Mouse (Mus musculus) lung, postnatal 36 days (tissue): ENCODE results near the gene Slc25a34.

ENCODE experiments used
- DNase-seq: peaks from one replicate; pipeline ENCODE4 v3.0.0; 2022; ENCODE audit warnings: mixed read lengths

Slc25a34 gene

GRCm38 (mm10) chr4:141578833-141579232 is 44.8 kb downstream of the Slc25a34 start:
- DNase-seq: no peak

GRCm38 (mm10) chr4:141576877-141577276 is 46.7 kb downstream of the Slc25a34 start:
- no peak for DNase-seq

DNA sequence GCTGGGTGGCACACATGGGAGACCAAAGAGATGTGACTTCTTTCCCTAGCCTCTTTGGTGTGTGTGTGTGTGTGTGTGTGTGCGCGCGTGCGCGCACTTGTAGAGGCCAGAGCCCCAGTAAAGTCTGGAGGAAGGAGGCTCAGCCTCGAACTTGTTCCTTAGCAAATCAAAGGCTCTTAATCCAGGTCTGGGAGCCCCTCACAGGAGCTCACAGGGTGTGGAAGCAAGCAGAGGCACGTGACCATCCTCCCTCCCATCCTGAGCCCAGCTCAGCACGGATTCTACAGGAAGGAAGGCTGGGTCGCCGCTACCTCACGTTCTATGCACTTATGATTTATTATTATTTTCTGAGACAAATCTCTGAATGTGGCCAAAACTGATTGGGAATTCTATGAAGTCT is 47.2 kb downstream of the Slc25a34 start:
- DNase-seq: no peak

- peak; percentile 92 for DNase-seq
Measured at GRCm38 (mm10) chr4:141574789-141575702, 48.6 kb downstream of the Slc25a34 start.

DNA sequence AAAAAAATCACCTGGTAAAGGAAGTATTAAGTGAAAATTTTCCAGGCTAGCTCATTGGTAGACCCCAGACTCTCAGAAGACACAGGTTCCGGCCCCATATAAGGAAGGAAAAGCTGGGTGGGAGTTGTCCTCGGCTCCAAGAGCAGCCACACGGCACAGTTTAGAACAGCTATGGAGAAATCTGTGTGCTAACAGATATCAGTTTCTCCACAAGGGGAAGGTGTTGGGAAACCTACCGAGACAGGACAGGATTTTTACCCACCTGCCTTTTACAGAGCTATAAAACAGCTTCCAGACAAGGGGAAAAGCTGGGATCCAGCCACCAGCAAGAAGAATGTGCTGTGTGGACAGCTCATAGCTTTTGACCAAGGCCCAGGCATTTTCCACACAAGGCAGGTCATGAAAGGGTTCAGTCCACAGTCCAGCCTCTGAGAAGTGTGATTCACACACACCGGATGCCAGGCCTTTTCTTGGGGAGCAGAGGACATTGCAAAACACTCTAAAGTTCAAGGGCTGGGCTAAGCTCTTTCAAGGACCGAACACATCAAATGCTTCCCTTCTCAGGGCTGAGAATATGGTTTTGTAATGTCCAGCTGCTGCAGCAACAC is 50.2 kb downstream of the Slc25a34 start:
- peak; percentile 88 for DNase-seq

GRCm38 (mm10) chr4:141572668-141573358 is 50.8 kb downstream of the Slc25a34 start:
- DNase-seq: peak; percentile 68

DNA sequence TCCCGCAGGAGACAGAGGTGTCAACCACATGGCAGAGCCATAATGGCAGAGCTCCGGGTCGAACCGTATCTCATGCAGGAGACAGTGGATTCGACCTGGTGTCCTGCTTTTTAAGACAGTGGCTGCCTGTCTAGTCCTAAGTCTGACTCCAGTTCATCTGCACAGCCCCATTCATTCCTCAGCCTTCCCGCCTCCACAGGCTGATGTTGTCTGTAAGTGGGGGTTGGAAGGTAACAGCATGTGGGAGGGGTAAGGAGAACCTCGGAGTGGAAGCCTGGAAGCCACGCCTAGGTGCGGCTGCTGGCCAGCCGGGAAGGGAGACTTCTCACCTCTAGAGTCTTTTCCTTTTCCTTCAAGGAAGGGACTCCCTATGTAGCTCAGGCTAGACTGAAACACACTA is 51.7 kb downstream of the Slc25a34 start:
- peak; percentile 79 for DNase-seq

- DNase-seq: no peak
Measured at GRCm38 (mm10) chr4:141571337-141571739, 52.3 kb downstream of the Slc25a34 start.

- DNase-seq: no peak
Measured at GRCm38 (mm10) chr4:141570821-141571220, 52.8 kb downstream of the Slc25a34 start.

- peak; percentile 87 for DNase-seq
Measured at GRCm38 (mm10) chr4:141570004-141570403, 53.6 kb downstream of the Slc25a34 start.

- no peak for DNase-seq
Measured at GRCm38 (mm10) chr4:141568966-141569365, 54.7 kb downstream of the Slc25a34 start.
